Mouse (Mus musculus) layer of hippocampus, postnatal 10 days (tissue): ENCODE results near the gene Med22. TPM values are rescaled to one million over a fixed set of nuclear protein-coding genes. Genes with fewer than 3 reads are reported as not detected.

Experiments used
- DNase-seq, 2 experiments: peaks; one replicate each; pipeline ENCODE4 v3.0.0; 2021; ENCODE audit warnings: low spot score in 2 of 2
- long read RNA-seq: library from polyadenylated mRNA; stranded (forward); transcript quantifications from one replicate; pipeline ENCODE4 v2.0.0, GENCODE M21; 2023
- total RNA-seq, 2 experiments: library from RNA; stranded (reverse); gene quantifications; 2 replicates each; pipeline ENCODE4 v1.2.3; 2021

Med22 gene
- 10 to 100 TPM; 44.5 to 45.9 TPM for total RNA-seq
- long read RNA-seq, transcript Med22-201 (4 exons, 973 nt) = major isoform, 43 of 50 reads
- long read RNA-seq, partial matches to known transcripts = 2 of 50 reads
- long read RNA-seq, other reads (novel, unspliced or antisense) = 4 of 50 reads

DNA sequence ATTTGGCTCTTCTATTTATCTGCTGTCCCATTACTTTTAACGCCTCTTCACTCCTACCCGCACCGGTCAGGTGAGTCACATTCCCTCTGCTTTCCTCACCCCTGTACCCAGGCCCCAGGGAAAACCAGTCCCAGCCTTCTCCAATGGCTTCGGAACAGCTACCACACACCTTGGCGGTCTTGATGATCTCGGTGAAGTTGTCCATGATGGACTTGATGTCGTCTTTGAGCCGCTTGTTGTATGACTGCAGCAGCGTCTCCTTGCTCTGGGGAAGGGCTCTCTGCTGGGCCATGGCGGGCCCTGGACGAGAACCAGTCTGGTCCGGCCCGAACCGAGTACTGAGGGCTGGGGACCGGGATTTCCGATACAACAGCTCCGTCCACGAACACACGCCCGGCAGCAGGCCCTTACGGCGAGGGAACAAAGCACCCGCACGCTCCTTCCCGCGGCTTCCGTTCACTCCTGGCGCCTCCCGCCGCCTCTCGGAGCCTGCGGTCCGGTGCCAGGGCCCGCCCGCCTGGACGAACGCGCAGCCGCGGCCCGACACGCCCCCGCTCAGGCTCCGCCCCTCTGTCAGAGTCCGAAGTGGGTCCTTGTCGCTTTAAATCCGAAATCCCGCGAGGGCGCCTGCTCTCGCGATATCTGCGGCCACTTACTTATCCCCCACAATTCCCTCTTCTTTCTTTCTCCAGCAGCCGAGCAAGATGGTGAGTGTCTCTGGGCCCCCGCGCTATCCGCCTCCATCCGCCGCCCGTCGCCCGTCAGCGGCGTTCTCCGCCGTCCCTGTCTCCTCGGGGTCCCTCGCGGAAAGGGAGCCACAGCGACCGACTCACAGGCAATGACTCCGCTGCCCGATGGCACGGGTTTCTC is at the start of gene Med22, which contains the start of gene Rpl7a:
TSS of gene Med22 (minus strand) at position 554 of the 870 bp plus-strand sequence.
TSS of gene Rpl7a (plus strand) at position 641 of the 870 bp plus-strand sequence.
- peak; percentile 100 for DNase-seq

GRCm38 (mm10) chr2:26957488-26957859 is 47.0 kb upstream of the Med22 start:
- DNase-seq = no peak

DNA sequence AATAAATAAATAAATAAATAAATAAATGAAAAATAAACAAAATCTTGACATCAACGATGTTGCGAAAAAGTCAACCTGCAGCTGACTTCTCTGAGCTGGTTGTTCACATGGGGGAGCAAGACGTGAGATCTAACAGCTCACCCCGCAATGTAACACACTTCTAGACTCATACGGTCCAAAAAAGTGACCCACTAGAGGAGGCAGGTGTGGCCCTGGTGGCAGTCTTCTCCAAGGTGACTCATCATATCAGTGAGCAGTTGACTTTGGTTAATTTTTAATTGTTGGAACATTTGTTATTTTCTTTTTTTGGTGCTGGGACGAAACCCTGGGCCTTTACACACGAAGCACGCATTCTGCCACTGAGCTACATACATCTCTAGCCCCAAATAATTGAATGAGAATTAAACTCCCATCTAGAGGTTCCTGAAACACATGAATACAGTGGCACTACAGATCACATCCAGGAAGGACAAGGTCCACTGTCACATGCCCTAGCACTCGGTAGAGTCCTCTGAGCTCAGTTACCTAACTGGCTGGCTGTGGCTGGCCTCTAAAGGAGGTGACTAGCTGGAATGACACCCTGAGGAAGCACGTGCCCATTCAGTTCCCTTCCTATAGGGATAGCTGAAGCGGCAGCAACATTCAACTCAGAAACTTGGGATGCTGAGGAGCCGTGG is 46.5 kb upstream of the Med22 start:
- DNase-seq = no peak

GRCm38 (mm10) chr2:26954735-26955395 is 44.4 kb upstream of the Med22 start:
- DNase-seq = no peak

DNA sequence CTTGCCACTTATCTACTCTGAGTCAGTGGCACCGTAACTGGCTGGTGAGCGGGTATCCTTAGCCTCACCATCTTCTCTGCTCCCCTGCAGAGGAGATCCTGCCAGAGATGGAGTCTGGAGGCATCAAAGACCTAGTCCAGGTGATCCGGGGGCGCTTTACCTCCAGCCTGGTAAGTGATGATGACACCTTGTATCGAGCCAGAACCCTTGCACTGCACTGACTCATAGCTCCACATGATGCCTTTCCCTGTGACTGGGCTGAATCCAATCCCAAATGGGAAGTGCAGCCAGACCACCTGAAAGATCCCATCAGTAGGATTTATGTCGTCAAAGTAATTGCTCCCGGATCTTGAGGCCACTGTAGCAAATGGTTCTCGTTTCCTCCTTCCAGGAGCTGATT is 42.4 kb upstream of the Med22 start:
- DNase-seq = no peak

DNA sequence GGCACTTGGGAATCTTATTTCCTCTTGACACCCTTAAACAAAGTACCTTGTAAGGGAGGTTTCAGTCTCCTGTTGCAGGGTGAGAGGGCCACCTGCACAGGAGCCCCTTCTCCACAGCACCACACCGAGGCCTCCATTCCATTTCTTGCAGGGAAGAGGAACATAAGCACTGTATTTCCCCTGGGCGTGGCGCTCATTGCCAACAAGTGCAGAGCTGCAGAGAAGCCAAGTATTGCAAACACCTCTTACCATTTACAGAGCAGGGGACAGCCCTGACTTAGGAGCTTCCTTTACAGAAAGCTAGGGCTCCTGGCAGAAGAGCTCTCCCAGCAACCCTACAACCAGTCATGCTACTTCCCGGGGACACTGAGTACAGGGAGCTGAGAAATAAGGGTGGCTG is 41.7 kb upstream of the Med22 start:
- no peak for DNase-seq

- no peak for DNase-seq
Measured at GRCm38 (mm10) chr2:26951346-26951905, 40.9 kb upstream of the Med22 start.

DNA sequence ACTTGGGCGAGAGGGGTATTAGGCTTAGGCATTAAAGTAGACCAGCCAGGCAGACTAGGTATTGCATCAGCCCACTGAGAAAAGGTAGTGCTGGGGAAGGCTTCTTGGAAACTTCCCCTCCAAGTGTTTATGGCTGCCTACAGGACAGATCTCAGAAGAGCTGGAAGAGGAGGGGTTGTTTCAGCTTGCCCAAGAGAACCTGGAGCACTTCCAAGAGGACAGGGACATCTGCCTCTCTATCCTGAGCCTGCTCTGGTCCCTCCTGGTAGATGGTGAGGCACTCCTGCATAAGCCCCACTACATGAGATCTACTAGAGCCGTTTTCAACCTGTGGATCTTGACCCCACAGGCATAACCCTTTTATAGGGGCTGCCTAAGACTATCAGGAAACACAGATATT is 39.9 kb upstream of the Med22 start:
- no peak for DNase-seq

- DNase-seq = no peak
Measured at GRCm38 (mm10) chr2:26943253-26943652, 32.8 kb upstream of the Med22 start.

GRCm38 (mm10) chr2:26941539-26941938 is 31.1 kb upstream of the Med22 start:
- no peak for DNase-seq

DNA sequence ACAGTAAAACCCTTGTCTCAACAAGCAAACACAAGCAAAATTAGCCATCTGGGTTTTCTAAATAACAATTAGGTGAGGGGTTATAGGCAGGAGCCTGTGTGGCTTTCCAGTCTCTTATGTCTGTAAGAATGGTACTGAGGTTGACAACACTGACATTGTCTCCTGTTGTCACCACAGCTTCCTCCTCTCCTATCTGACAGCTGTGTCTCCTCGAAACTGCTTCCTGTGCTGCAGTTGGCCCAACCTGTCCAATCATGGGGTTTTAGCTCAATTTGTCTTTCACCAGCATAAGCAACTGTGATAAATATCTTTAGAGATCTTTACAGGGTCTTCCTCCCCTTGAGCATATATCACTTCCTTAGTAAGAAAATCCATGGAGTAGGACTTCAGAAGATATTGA is 25.9 kb upstream of the Med22 start:
- no peak for DNase-seq

DNA sequence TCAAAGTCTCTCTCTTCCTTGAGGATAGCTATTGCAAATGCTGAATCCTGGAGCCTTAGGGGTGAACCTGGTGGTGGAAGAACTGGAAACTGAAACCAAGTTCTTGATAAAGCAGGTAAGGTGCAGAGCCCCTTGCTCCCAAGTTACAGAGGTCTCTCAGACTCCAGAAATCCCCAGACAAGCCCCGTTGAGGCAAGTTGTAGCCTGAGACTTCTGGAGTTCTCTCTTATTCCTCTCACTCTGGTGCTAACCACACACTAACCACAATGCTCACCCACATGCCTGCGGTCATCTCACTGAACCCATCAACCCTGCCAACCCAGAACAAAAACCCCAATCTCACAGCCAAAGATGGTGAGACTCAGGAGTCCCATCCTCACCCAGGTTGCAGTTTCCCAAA is 24.8 kb upstream of the Med22 start:
- no peak for DNase-seq

DNA sequence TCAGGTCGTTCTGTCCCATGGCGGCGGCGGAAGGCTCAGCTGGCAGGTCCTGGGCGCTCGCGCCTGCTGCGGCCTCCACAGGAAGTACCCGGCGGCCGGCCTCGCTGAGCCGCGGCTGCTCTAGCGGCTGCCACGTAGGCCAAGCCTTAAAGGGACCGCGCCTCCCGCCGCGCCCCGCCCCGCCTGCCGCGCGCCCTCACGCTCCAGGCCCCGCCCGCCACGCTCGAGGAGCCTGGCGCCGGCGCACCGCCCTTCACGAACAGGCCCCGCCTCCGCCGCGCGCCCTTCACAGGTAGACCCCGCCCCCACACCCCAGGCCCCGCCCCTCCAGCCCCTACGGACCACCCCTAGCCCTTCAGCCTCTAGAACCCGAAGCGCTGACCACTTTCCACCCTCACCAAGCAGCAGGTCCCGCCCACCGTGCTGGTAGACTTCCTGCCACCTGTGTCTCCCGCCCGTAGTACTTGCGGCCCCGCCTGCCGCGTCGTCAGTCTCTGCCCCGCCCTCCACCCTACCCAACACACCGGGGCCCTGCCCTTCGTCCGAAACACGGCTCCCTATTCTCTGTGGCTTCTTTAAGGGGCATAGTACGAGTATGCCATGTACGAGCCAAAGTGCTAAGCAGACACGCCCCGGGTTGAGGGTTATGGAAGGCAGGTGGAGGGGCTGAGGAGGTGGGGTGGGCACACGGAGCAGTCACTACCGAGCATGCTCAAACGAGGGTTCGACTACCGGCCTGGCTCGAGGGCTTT is 23.0 kb upstream of the Med22 start, which contains the start of the genes Surf4 and Stkld1:
TSS of gene Surf4 (minus strand) at position 625 of the 752 bp plus-strand sequence.
TSS of gene Stkld1 (plus strand) at position 744 of the 752 bp plus-strand sequence.
- peak; percentile 84 to 92 for DNase-seq

GRCm38 (mm10) chr2:26932473-26933303 is 22.2 kb upstream of the Med22 start:
- DNase-seq = no peak

- DNase-seq = peak; percentile 65 to 67
Measured at GRCm38 (mm10) chr2:26930390-26930789, 19.9 kb upstream of the Med22 start.

DNA sequence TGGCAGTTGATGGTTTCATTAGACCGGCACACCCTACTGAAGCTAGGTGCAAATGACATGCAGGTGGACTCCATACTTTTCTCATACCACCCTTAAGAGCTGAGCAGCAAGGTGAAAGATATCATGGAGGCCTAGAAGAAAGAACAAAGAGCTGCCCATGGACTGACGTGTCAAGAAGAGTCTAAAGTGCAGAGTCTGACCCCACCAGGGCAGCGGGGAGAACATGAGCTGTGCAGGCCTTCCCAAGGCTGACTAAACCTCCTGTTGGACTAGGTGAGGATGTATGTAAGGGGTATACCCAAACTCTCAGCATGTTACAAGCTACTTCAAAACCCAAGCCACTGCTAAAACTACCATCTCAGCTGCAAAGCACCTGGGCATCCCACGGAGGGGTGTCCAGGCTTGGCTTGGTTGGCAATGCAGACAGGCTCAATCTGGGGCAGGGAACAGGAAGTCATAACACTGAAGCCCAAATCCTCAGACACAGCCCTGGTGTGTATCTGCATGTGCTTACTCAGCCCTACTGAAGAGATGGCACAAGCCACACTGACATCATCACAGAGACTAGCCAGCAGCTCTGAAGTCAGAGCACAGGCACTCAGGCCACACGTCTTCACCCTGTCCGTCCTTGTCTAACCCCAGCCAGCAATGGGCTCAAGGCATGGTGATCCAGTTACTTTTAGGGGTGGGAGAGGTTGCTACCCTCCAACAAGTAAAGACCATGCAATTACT is 17.4 kb upstream of the Med22 start:
- no peak for DNase-seq

DNA sequence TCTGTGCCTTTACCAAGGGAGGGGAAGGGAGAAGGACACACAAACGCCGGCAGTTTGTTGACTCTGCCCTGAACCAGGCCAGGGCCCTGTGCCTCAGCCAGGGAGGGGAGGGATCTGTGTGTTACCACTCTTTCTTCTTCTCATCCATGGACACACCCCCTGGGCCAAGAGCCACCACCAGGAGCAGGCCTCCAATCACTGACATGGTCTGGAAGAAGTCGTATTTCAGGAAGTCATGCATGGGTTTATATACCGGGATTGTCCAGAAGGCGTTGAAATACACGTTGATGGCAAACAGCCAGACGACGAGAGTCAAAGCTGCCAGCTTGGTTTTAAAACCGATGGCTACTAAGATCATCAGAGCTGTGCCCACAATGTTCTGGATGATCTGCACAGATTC is 11.3 kb upstream of the Med22 start:
- no peak for DNase-seq

DNA sequence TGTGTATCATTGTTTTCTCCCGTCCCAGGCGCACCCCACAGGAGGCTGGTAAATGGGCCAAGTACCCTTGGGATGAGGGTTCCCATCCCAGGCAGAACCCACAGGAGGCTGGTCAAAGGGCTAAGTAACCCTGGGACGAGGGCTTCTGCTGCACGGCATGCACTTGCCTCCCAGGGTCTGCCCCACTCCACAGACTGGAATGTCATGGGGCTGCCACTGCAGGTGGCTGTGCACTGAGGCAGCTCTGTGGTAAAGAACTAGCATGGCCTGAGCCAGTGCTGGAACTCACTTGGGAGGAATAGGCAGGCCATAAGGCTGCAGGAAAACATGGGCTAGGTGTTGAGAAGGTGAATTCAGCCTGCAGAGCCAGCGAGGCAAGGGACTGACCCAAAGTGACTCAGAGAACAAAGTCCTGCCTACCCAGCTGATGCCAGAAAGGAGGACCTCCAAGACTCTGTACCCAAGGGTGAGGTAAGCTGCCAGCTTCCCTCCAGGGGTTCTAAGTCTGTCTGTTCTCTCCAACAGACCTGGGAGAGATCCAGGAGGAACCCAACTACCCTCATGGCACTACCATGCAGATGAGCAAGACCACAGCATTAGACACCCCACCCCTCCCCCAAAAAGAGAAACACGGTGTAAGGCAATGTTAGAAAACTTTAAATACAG is 9.8 kb upstream of the Med22 start:
- no peak for DNase-seq
